Mouse (Mus musculus) 3134 (cell line): ENCODE results near the gene Dnmt3l.

Source experiments
- DNase-seq: peaks from one replicate; pipeline ENCODE4 v3.0.0-alpha.2; 2011; ENCODE audit warnings: low spot score; ENCODE audit not compliant: insufficient read length; ENCODE audit errors: extremely low read depth

The Dnmt3l gene

DNA sequence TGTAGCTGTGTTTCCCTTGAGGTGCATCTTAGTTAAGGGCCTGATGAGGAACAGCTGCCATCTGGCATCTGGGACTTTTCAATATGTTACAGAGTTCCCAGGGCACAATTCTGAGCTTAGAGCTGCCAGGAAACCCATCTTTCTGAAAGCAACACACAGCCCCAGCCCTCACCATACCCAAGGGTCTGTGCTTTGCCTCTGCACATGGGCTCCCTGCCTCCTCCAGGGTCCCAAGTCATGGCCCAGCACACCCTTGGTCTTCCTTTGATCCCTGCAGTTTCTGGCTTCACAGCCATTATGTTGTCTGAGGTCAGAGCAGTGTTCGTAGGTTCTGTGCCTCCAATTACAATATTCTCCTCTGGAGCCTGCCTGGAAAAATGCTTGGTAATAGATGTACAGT lies 12.7 kb upstream of the Dnmt3l start:
- DNase-seq = no peak

DNA sequence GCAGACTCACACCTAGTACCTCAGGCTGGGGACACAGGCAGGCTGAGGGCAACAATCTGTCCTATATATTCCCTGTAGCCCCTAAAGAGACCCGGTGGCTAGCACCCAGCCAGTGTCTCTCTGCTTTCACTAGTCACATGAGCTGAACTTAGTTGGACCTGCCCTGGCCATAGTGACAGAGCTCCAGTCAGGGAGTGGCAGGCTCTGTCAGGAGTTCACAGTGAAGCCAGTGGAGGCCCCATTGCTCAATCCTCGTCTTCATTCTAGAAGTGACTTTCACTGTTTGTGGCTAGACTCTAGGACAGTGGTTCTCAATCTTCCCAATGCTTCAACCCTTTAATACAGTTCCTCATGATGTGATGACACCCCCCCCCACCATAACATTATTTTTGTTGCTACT lies 9.8 kb upstream of the Dnmt3l start:
- DNase-seq = no peak

GRCm38 (mm10) chr10:78037139-78037538 lies 4.6 kb upstream of the Dnmt3l start:
- DNase-seq = no peak

- no peak for DNase-seq
Measured at GRCm38 (mm10) chr10:78042096-78042495, 349 bp downstream of the Dnmt3l start.

- DNase-seq = no peak
Measured at GRCm38 (mm10) chr10:78042697-78043405, 1.1 kb downstream of the Dnmt3l start.

DNA sequence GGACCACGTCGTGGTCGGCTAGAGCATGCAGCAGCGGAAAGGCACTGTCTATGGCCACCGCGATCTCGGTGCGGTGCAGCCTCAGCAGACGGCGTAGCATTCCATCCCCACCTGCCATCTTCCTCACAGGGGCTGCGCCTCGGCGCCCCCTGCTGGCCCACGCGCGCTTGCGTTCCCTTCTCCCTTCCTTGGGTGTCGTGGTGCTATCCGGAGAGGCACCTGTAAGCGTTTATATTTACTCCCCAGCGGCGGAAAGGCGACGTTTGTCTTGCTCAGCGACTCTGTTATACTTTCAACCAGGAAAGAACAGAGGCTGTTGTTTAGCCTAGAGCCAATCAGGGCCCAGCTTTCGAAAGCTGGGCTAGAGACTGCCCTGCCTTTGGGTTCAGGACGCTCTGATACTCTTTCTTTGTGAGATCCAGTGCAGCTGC lies 1.7 kb downstream of the Dnmt3l start, which contains the start of gene Aire:
TSS of gene Aire (minus strand) at position 205 of the 431 bp plus-strand sequence.
- DNase-seq = no peak

- no peak for DNase-seq
Measured at GRCm38 (mm10) chr10:78044531-78044930, 2.8 kb downstream of the Dnmt3l start.

GRCm38 (mm10) chr10:78046388-78046787 lies 4.6 kb downstream of the Dnmt3l start:
- DNase-seq = no peak

DNA sequence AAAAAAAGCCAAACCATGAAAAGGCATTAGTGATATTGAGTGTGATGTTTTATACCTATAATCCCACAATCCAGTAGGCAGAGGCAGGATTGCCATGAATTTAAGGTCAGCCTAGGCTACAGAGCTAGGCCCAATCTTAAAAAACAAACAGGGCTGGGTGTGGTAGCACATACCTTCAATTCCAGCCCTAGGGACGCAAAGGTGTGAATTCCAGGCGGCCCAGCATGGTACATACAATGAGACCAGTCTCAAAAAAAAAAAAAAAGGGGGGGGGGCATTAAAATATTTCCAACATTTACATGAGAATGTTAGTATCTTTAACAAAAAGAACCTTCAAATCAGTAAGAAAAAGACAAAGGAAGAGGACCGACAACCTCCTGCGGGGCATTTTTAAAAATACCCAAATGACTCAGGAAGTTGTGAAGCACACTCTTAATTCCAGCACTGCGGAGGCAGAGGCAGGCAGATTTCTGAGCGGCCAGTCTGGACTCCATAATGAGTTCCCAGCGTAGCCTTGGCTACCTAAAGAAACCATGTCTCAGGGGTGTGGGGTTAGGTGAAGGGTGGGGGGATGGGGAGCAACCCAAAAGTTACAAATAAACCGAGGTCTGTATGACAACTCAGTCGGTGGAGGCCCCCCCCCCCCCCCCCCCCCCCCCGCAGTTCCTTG lies 6.4 kb downstream of the Dnmt3l start:
- no peak for DNase-seq

DNA sequence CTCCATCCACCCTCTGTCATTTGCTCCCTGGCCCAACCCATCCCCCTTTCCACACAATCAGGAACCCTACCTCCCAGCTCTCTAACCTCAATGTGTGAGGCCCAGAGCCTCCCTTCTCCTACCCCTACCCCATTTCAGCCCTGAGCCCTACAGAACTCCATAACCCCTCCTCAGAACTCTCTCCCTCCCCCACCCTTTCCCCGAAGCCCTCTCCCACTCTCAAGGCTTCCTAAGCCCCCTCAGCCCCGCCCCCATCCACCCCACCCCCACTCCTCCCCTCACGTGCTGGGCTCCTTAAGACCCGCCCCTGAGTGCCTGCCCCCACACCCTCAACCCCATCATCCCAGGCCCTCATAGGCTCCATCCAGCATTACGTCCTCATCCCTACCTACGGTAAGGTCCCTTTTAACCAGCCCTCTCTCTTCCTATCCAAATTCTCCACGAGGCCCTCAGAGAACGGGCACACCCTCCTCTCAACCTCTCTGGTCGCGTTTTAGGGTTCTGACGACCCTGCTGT lies 7.8 kb downstream of the Dnmt3l start:
- DNase-seq = no peak

DNA sequence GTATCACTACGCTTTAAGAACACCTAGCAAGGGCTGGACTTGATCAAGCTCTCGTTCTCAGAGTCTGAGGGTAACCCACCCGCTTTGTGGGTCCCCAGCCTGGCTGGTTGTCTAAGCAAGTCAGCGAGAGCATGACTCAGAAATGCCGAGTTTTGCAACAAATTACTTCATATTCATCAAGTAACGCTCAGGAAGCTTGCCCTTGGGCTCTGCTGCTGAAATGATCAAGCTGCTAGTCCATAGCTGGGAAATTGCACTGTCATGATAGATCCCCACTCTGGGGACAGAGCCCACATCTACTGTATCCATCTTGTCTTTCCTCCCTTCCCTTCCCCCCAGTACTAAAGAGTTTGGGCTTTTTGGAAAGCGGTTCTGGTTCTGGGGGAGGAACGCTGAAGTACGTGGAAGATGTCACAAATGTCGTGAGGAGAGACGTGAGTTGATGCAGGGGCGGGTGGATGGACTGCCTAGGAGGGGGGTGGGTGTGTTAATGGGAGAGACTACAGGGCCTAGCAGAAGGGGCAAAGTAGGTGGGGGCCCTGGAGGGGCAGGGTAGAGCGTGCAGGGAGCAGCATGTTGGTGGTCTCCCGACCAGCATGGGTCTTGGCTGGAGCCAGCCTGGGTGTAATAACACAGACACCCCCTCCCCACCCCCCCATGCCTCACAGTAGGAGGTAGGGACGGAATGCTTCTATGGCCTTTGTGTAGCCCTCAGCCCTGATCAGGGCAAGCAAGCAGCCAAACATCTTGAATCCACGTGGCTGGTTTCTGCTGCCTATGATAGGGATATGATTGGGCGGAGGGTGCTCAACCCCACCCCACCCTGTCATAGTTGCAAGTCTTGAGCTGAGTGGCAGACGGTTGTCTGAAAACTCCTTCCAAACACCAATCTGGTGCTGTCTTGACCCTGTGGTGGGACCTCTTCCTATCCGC lies 13.2 kb downstream of the Dnmt3l start:
- no peak for DNase-seq

GRCm38 (mm10) chr10:78057056-78057455 lies 15.3 kb downstream of the Dnmt3l start:
- DNase-seq = no peak

DNA sequence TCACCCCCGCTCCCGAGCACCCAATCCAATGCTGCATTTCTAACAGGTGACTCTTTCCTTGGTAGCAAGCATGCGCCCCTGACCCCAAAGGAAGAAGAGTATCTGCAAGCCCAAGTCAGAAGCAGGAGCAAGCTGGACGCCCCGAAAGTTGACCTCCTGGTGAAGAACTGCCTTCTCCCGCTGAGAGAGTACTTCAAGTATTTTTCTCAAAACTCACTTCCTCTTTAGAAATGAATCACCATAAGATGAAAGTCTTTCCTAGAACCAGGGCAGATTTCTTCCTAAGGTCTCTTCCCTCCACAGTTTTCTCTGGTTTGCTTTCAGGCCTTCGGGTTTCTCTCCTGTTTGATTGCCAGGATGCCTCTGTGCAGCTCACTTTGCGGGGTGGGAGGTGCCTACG lies 21.4 kb downstream of the Dnmt3l start:
- DNase-seq = no peak

DNA sequence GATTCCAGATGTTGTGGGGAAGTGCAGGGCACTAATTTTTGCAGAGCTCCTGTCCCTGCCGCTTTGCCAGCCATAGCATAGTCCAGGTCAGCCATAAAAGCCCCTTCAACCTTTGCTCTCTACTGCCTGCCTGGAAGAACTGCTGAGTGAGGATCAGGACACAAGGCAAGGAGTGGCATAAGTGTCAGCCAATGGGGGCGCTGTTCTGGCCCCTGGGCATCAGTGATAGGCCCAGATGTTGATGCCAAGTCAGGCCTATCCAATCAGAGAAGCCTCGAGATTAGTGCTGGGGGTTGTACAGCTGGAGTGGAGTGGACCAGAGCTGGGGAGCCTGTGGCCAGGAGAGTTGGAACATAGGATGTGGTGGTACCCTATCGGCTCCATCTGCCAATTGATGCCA lies 25.5 kb downstream of the Dnmt3l start:
- DNase-seq = no peak

DNA sequence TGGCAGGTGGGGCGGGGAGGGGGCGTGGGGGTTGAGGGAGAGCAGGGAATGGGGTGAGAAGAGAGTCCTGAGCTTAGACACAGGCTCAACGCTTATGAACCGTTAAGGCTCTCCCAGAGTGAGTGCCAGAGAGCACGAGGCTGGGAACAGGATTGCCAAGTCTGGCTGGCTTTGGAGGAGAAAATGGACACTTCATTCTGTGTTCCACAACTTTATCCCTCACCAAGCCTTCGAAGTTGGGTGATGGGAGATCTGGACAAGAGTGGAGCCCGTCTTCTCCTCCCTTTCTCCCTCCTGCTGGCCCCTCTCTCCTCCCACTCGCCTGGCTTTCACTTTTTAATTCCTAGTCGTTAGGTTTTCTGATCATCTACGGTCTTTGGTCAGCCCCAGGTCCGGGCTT lies 26.8 kb downstream of the Dnmt3l start:
- DNase-seq = no peak

GRCm38 (mm10) chr10:78069101-78070011 lies 27.6 kb downstream of the Dnmt3l start, which contains the start of gene Icosl:
Gene Icosl, plus strand, starts transcription at chr10:78069302.
- no peak for DNase-seq

DNA sequence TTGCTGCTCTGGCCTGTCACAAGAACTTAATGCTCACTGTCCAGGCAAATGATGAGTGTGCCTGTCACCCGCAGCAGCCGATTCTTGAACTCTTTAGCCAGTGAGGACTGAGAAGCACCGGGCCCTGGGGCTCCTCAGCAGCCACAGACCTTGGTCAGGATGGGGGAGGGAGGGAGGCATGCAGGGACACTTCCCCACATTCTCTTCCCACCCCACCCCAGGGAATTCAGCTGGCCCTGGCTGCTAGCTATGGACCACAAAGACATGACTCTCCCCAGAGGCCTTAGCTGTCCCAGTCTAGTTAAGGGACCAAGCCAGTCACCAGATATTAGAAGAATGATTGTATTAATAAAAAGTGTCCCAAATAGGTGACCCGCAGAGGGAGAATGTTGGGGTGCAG lies 32.4 kb downstream of the Dnmt3l start:
- no peak for DNase-seq

DNA sequence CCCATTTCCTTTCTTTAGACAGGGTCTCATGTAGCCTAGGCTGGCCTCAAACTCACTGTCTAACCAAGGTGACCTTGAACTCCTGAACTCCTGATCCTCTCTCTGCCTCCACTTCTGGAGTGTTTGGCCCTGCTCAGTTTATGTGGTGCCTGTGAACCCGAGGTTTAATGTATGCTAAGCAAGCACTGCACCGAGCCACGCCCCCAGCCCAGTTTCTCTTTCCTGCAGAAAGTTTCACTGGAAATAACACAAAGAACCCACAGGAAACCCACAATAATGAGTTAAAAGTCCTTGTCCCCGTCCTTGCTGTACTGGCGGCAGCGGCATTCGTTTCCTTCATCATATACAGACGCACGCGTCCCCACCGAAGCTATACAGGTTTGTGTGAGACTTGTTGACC lies 33.2 kb downstream of the Dnmt3l start:
- no peak for DNase-seq

- no peak for DNase-seq
Measured at GRCm38 (mm10) chr10:78077862-78078261, 36.1 kb downstream of the Dnmt3l start.

DNA sequence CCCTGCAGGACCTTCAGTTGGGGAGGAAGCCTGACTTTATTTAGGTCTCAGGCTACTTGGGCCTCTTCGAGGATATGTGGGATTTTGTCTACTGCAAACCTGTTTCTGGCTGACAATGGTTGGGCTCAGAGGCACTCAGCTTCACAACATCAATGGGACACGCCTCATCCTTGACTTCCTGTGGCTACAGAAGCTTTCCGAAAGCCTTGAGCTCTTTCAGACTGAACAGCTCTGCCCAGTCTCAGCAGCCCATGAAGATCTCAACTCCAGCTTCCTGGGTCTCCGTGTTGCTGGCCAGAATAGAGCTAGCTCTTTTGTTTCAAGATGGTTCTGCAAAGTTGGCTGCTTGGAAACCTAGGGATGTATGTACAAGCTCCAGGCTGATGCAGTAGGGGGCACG lies 36.5 kb downstream of the Dnmt3l start:
- DNase-seq = no peak
